Mouse (Mus musculus): Measurements from ENCODE around the gene Hps3. TPM values are rescaled to one million over a fixed set of nuclear protein-coding genes. Genes with fewer than 3 reads are reported as not detected.
"Not testable (repeated sequence)": the region's sequence is repeated elsewhere in the genome, so short reads cannot be mapped to it uniquely, and the experiment has no call there.

The Hps3 gene
- total RNA-seq, 2 experiments from 2014 or later = 16.6 to 17.1 TPM

- no peak for TF ChIP-seq CTCF (IDR thresholded peaks at IDR 0.05)
- Histone ChIP-seq H3K4me3 (no peak overlapping the region), H3K27ac (no peak overlapping the region)
- intact Hi-C loops (cut with DNase I) = no loop called here
- no peak for DNase-seq (ENCODE audit: extremely low spot score in 1 of 2, low spot score in 2 of 2)
Measured at GRCm38 (mm10) chr3:20028640-20029039, 6.5 kb downstream of the Hps3 start.

- intact Hi-C loops (cut with DNase I) = no loop called here
- no peak for DNase-seq (ENCODE audit: extremely low spot score in 1 of 2, low spot score in 2 of 2)
- H3K4me3 ChIP-seq = no peak overlapping the region
- TF ChIP-seq CTCF (IDR thresholded peaks at IDR 0.05) = no peak
- H3K27ac ChIP-seq = no peak overlapping the region
Measured at GRCm38 (mm10) chr3:20027788-20028187, 7.3 kb downstream of the Hps3 start.

- H3K27ac ChIP-seq = no peak overlapping the region
- TF ChIP-seq CTCF (IDR thresholded peaks at IDR 0.05) = no peak
- DNase-seq (ENCODE audit: extremely low spot score in 1 of 2, low spot score in 2 of 2) = no peak
- intact Hi-C loops (cut with DNase I) = no loop called here
- H3K4me3 ChIP-seq = no peak overlapping the region
Measured at GRCm38 (mm10) chr3:20026996-20027689, 8.0 kb downstream of the Hps3 start.

- intact Hi-C loops (cut with DNase I) = no loop called here
- no peak for TF ChIP-seq CTCF (IDR thresholded peaks at IDR 0.05)
- H3K27ac ChIP-seq = no peak overlapping the region
Measured at GRCm38 (mm10) chr3:20026481-20026880, 8.6 kb downstream of the Hps3 start.

GRCm38 (mm10) chr3:20023832-20024231 lies 11.3 kb downstream of the Hps3 start:
- Histone ChIP-seq H3K4me3 (no peak overlapping the region), H3K27ac (no peak overlapping the region)
- no peak for TF ChIP-seq CTCF (IDR thresholded peaks at IDR 0.05)
- intact Hi-C loops (cut with DNase I) = no loop called here
- no peak for DNase-seq (ENCODE audit: extremely low spot score in 1 of 2, low spot score in 2 of 2)

More at GRCm38 (mm10) chr3:20026481-20026880, 8.6 kb downstream of the Hps3 start:
- DNase-seq (ENCODE audit: extremely low spot score in 1 of 2, low spot score in 2 of 2) = no peak
- no peak overlapping the region for H3K4me3 ChIP-seq

- TF ChIP-seq CTCF (IDR thresholded peaks at IDR 0.05) = no peak
- intact Hi-C loops (cut with DNase I) = no loop called here
- H3K4me3 ChIP-seq = no peak overlapping the region
Measured at GRCm38 (mm10) chr3:20018076-20018475, 17.0 kb downstream of the Hps3 start.

GRCm38 (mm10) chr3:20014454-20014853 lies 20.7 kb downstream of the Hps3 start:
- TF ChIP-seq CTCF (IDR thresholded peaks at IDR 0.05) = no peak
- H3K4me3 ChIP-seq = no peak overlapping the region
- no peak for DNase-seq (ENCODE audit: extremely low spot score in 1 of 2, low spot score in 2 of 2)
- intact Hi-C loops (cut with DNase I) = no loop called here
- H3K27ac ChIP-seq = no peak overlapping the region

More at GRCm38 (mm10) chr3:20018076-20018475, 17.0 kb downstream of the Hps3 start:
- DNase-seq (ENCODE audit: extremely low spot score in 1 of 2, low spot score in 2 of 2) = no peak
- H3K27ac ChIP-seq = no peak overlapping the region

- intact Hi-C loops (cut with DNase I); H3K27ac ChIP-seq; DNase-seq (ENCODE audit: extremely low spot score in 1 of 2, low spot score in 2 of 2); H3K4me3 ChIP-seq: not testable (repeated sequence)
Measured at GRCm38 (mm10) chr3:20010905-20011304, 24.2 kb downstream of the Hps3 start.

GRCm38 (mm10) chr3:20010464-20010863 lies 24.7 kb downstream of the Hps3 start:
- no peak for TF ChIP-seq CTCF (IDR thresholded peaks at IDR 0.05)
- intact Hi-C loops (cut with DNase I) = no loop called here
- H3K27ac ChIP-seq = no peak overlapping the region

GRCm38 (mm10) chr3:20007759-20008158 lies 27.4 kb downstream of the Hps3 start:
- H3K27ac ChIP-seq = no peak overlapping the region
- intact Hi-C loops (cut with DNase I) = loop anchor here (2.0 kb wide), 1 partner anchor 103 kb away; no protein-coding TSS in a partner anchor
- DNase-seq (ENCODE audit: extremely low spot score in 1 of 2, low spot score in 2 of 2) = no peak
- no peak for TF ChIP-seq CTCF (IDR thresholded peaks at IDR 0.05)
- no peak overlapping the region for H3K4me3 ChIP-seq

More at GRCm38 (mm10) chr3:20010464-20010863, 24.7 kb downstream of the Hps3 start:
- DNase-seq (ENCODE audit: extremely low spot score in 1 of 2, low spot score in 2 of 2) = no peak
- no peak overlapping the region for H3K4me3 ChIP-seq

GRCm38 (mm10) chr3:20007275-20007674 lies 27.8 kb downstream of the Hps3 start:
- DNase-seq (ENCODE audit: extremely low spot score in 1 of 2, low spot score in 2 of 2) = no peak
- TF ChIP-seq CTCF (IDR thresholded peaks at IDR 0.05) = no peak
- no peak overlapping the region for H3K4me3 ChIP-seq
- intact Hi-C loops (cut with DNase I) = loop anchor here (2.0 kb wide), 1 partner anchor 102 kb away; no protein-coding TSS in a partner anchor
- no peak overlapping the region for H3K27ac ChIP-seq

- no peak overlapping the region for H3K27ac ChIP-seq
- intact Hi-C loops (cut with DNase I) = loop anchor here (2.0 kb wide), 1 partner anchor 101 kb away; no protein-coding TSS in a partner anchor
- no peak for DNase-seq (ENCODE audit: extremely low spot score in 1 of 2, low spot score in 2 of 2)
- TF ChIP-seq CTCF (IDR thresholded peaks at IDR 0.05) = no peak
- H3K4me3 ChIP-seq = no peak overlapping the region
Measured at GRCm38 (mm10) chr3:20005611-20006010, 29.5 kb downstream of the Hps3 start.

- TF ChIP-seq CTCF (IDR thresholded peaks at IDR 0.05) = no peak
- intact Hi-C loops (cut with DNase I) = no loop called here
- no peak overlapping the region for H3K27ac ChIP-seq
- H3K4me3 ChIP-seq = no peak overlapping the region
- no peak for DNase-seq (ENCODE audit: extremely low spot score in 1 of 2, low spot score in 2 of 2)
Measured at GRCm38 (mm10) chr3:20004422-20004821, 30.7 kb downstream of the Hps3 start.

Measured in left cerebral cortex, adult 2 months (tissue).